Comparison of ENCODE assay signal across 22 mouse cellular contexts in the genomic region with DNA sequence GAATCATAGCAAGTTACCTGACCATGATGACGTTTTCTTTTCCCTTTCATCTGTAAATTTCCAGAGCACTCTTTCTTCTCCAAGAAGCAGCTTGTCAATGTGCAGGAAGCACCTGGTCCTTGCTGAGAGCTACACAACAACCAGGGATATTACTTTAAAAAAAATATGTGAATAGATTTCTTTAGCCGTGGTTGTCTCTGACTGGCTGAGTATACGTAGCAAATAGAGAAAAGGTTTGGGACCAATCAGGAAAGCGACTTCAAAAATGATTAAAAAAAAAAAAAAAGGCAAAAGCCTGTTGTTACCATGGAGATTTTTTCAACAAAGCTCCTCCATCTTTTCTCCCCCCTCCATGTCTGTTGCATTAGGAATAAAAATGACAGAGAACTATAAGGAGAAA.
DNase-seq lines count a peak whose midpoint lies in the region; ATAC-seq lines count a peak whose summit lies in the region.
"Had no signal": no experiment of that assay in that cellular context is flagged by ENCODE, and none has a peak within 500 bp of the region (broad histone marks: within the 10 kb centered on the region; RNA-seq: fewer than 3 reads in every experiment).

No protein-coding gene starts in this region.

- peak overlapping the region; percentile 5; the same call in 1 of the 2 replicates for H3K4me2 ChIP-seq in hindbrain, embryonic 15.5 days
- H3K4me2 ChIP-seq in midbrain, embryonic 14.5 days (ENCODE audit: low read length): peak overlapping the region; percentile 1; the same call in 1 of the 2 replicates
- H3K4me2 ChIP-seq in midbrain, embryonic 15.5 days: peak overlapping the region; percentile 24
- H3K4me2 ChIP-seq: heart, embryonic 12.5 days; liver, embryonic 13.5 days had no signal

- 0 out of 2 replicates have a peak, but pooled peaks have one; percentile 48 for ATAC-seq in hindbrain, embryonic 15.5 days (ENCODE audit: low FRiP score, low read depth)
- ATAC-seq in midbrain, embryonic 14.5 days (ENCODE audit: low FRiP score, low TSS enrichment): no peak
- ATAC-seq in midbrain, embryonic 15.5 days (replicated peaks): peak; percentile 69
- ATAC-seq: intestine, postnatal 0 days had no signal

- 55% methylated on average over 4 of the region's 4 CpGs for WGBS in hindbrain, embryonic 15.5 days
- 84% methylated on average over 4 of the region's 4 CpGs for WGBS in hindbrain, embryonic 10.5 days
- WGBS in midbrain, embryonic 14.5 days: 55% methylated on average over 4 of the region's 4 CpGs
- WGBS in midbrain, embryonic 10.5 days: 79% methylated on average over 4 of the region's 4 CpGs
- 58% methylated on average over 4 of the region's 4 CpGs for WGBS in midbrain, embryonic 15.5 days

- DNase-seq in hindbrain, embryonic 10.5 days (ENCODE audit: low spot score): no peak
- peak; percentile 23 for DNase-seq in midbrain, embryonic 14.5 days
- DNase-seq in midbrain, embryonic 10.5 days (ENCODE audit: low spot score): no peak
- no peak for DNase-seq in spleen, adult 12 weeks (ENCODE audit: low spot score)
- DNase-seq in thymus, postnatal 4 days: no peak
- DNase-seq: adrenal gland, adult 8-10 months; cerebellum, adult 9-10 months; gastrocnemius, postnatal 25 days; heart, adult 18-20 months; heart, postnatal 10 days; kidney, postnatal 25 days; liver, embryonic 13.5 days; lung, adult 2 months; lung, postnatal 14 days; retina, postnatal 1 day; right cerebral cortex, postnatal 25 days; thymus, postnatal 14 days had no signal

- no peaks in the 10 kb centered on the region for H3K4me1 ChIP-seq in hindbrain, embryonic 15.5 days (replicated peaks)
- no peaks in the 10 kb centered on the region for H3K4me1 ChIP-seq in hindbrain, embryonic 10.5 days (replicated peaks)
- no peaks in the 10 kb centered on the region for H3K4me1 ChIP-seq in midbrain, embryonic 14.5 days (ENCODE audit: control insufficient read depth, insufficient read depth, low read length)
- no peaks in the 10 kb centered on the region for H3K4me1 ChIP-seq in midbrain, embryonic 10.5 days
- no peaks in the 10 kb centered on the region for H3K4me1 ChIP-seq in midbrain, embryonic 15.5 days
- H3K4me1 ChIP-seq: embryonic facial prominence, embryonic 10.5 days; heart, embryonic 12.5 days; liver, embryonic 13.5 days had no signal

- peak overlapping the region; percentile 25; the same call in 1 of the 2 replicates for H3K27ac ChIP-seq in hindbrain, embryonic 15.5 days (replicated peaks)
- no peak overlapping the region for H3K27ac ChIP-seq in hindbrain, embryonic 10.5 days
- H3K27ac ChIP-seq in midbrain, embryonic 14.5 days (replicated peaks; ENCODE audit: low read depth, low read length): 0 out of 2 replicates have a peak overlapping the region, but pooled peaks have one; percentile 41
- H3K27ac ChIP-seq in midbrain, embryonic 10.5 days (replicated peaks): no peak overlapping the region
- H3K27ac ChIP-seq in midbrain, embryonic 15.5 days: peak overlapping the region; percentile 74
- H3K27ac ChIP-seq: embryonic facial prominence, embryonic 10.5 days; liver, embryonic 13.5 days had no signal

- no peak overlapping the region for H3K9ac ChIP-seq in hindbrain, embryonic 15.5 days
- H3K9ac ChIP-seq in midbrain, embryonic 14.5 days (replicated peaks; ENCODE audit: low read length): no peak overlapping the region
- no peak overlapping the region for H3K9ac ChIP-seq in midbrain, embryonic 15.5 days
- H3K9ac ChIP-seq: heart, embryonic 12.5 days; liver, embryonic 13.5 days had no signal

- peak overlapping the region; percentile 21 for H3K4me3 ChIP-seq in hindbrain, embryonic 15.5 days
- H3K4me3 ChIP-seq in hindbrain, embryonic 10.5 days: no peak overlapping the region
- peak overlapping the region; percentile 12; the same call in 1 of the 2 replicates for H3K4me3 ChIP-seq in midbrain, embryonic 14.5 days (replicated peaks; ENCODE audit: low read depth, low read length)
- no peak overlapping the region for H3K4me3 ChIP-seq in midbrain, embryonic 10.5 days
- H3K4me3 ChIP-seq in midbrain, embryonic 15.5 days: peak overlapping the region; percentile 15
- H3K4me3 ChIP-seq: embryonic facial prominence, embryonic 10.5 days; heart, embryonic 12.5 days; liver, embryonic 13.5 days had no signal

- no peaks in the 10 kb centered on the region for H3K27me3 ChIP-seq in hindbrain, embryonic 15.5 days
- no peaks in the 10 kb centered on the region for H3K27me3 ChIP-seq in hindbrain, embryonic 10.5 days (ENCODE audit: insufficient read depth, poor library complexity, severe bottlenecking)
- no peaks in the 10 kb centered on the region for H3K27me3 ChIP-seq in midbrain, embryonic 14.5 days (ENCODE audit: control insufficient read depth, insufficient read depth, low read length)
- H3K27me3 ChIP-seq in midbrain, embryonic 10.5 days (ENCODE audit: low read depth, poor library complexity, severe bottlenecking): no peaks in the 10 kb centered on the region
- H3K27me3 ChIP-seq in midbrain, embryonic 15.5 days (replicated peaks): no peaks in the 10 kb centered on the region
- H3K27me3 ChIP-seq: heart, embryonic 12.5 days; liver, embryonic 13.5 days had no signal

- no peaks in the 10 kb centered on the region for H3K9me3 ChIP-seq in hindbrain, embryonic 15.5 days
- H3K9me3 ChIP-seq in hindbrain, embryonic 10.5 days: 0 out of 2 replicates have a peak, but pooled peaks cover 5% of the 10 kb centered on the region
- H3K9me3 ChIP-seq in midbrain, embryonic 14.5 days (ENCODE audit: control insufficient read depth, low read length): no peaks in the 10 kb centered on the region; the same call in 1 of the 2 replicates
- H3K9me3 ChIP-seq in midbrain, embryonic 10.5 days (replicated peaks): no peaks in the 10 kb centered on the region; the same call in 1 of the 2 replicates
- H3K9me3 ChIP-seq in midbrain, embryonic 15.5 days: no peaks in the 10 kb centered on the region
- H3K9me3 ChIP-seq: liver, embryonic 13.5 days had no signal

- H3K36me3 ChIP-seq in hindbrain, embryonic 15.5 days: no peaks in the 10 kb centered on the region
- H3K36me3 ChIP-seq in hindbrain, embryonic 10.5 days: no peaks in the 10 kb centered on the region
- no peaks in the 10 kb centered on the region for H3K36me3 ChIP-seq in midbrain, embryonic 14.5 days (ENCODE audit: control insufficient read depth, insufficient read depth, low read length)
- H3K36me3 ChIP-seq in midbrain, embryonic 10.5 days: no peaks in the 10 kb centered on the region
- H3K36me3 ChIP-seq in midbrain, embryonic 15.5 days (replicated peaks): no peaks in the 10 kb centered on the region
- H3K36me3 ChIP-seq: embryonic facial prominence, embryonic 10.5 days; heart, embryonic 12.5 days; liver, embryonic 13.5 days had no signal

Comparison
In these comparisons a context has a peak if more than half of its experiments do, and no peak if none do; other contexts are left out.
1. H3K27ac ChIP-seq: peak in hindbrain, embryonic 15.5 days (single experiment), midbrain, embryonic 14.5 days (single experiment) and midbrain, embryonic 15.5 days (single experiment); none in hindbrain, embryonic 10.5 days (single experiment) and midbrain, embryonic 10.5 days (single experiment).
2. H3K4me3 ChIP-seq: peak in hindbrain, embryonic 15.5 days (single experiment), midbrain, embryonic 14.5 days (single experiment) and midbrain, embryonic 15.5 days (single experiment); none in hindbrain, embryonic 10.5 days (single experiment) and midbrain, embryonic 10.5 days (single experiment).
3. Peak in every context shown above with its lines, with median percentiles within 50 percentile points of each other: H3K4me2 ChIP-seq.